Mouse (Mus musculus) adrenal gland, adult 18-20 months (tissue): ENCODE data around the gene Gm10490. TPM values are rescaled to one million over a fixed set of nuclear protein-coding genes. Genes with fewer than 3 reads are reported as not detected.
"Not testable (repeated sequence)": the region's sequence is repeated elsewhere in the genome, so short reads cannot be mapped to it uniquely, and the experiment has no call there.

Experiments
- DNase-seq, 2 experiments: peaks; one replicate each; pipeline ENCODE4 v3.0.0; 2021 to 2022; ENCODE audit warnings: low spot score in 2 of 2
- long read RNA-seq, 2 experiments: library from polyadenylated mRNA; stranded (forward); transcript quantifications; one replicate each; pipeline ENCODE4 v2.0.0; 2021
- total RNA-seq, 2 experiments: library from RNA; stranded (reverse); gene quantifications; 1 replicate in 1 of 2; 2 replicates in 1 of 2; pipeline ENCODE4 v1.2.3; 2021

Gene Gm10490
- total RNA-seq = not detected
- long read RNA-seq, experiment 1 = 0 reads
- long read RNA-seq, experiment 2 = 0 reads

DNA sequence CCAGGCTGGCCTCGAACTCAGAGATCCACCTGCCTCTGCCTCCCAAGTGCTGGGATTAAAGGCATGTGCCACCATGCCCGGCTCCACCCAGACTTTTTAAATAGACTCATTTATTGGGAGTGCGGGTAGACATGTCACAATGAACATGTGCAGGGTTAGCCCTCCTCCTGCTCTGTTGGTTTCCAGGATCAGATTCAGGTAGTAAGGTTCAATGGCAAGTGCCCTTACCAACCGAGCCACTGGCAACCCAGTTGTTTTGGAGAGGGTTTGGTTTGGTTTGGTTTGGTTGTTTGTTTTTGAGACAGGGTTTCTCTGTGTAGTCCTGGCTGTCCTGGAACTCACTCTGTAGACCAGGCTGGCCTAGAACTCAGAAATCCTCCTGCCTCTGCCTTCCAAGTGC is at the start of gene Gm10490:
Gene Gm10490, plus strand, starts transcription at position 301 of the 400 bp plus-strand sequence.
- not testable (repeated sequence) for DNase-seq

DNA sequence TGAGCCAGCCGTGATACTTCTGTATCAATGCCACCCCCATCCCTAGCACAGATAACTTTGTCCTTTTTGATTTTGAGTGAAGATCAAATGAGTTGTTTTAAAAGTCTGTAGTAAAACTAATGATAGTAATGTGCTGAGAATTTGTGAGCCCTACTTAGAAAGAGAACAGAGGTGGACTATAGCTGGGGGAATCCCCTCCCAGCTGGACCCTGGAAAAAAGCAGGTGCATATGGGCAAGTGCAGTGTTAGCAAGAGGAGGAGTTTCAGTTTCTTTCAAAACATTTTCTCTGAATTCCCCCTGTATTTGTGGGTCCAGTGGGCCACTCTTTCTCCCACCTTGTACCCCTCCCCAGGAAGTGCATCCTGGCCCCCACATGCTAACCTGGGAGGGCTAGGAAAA is 46.2 kb upstream of the Gm10490 start:
- DNase-seq = no peak

DNA sequence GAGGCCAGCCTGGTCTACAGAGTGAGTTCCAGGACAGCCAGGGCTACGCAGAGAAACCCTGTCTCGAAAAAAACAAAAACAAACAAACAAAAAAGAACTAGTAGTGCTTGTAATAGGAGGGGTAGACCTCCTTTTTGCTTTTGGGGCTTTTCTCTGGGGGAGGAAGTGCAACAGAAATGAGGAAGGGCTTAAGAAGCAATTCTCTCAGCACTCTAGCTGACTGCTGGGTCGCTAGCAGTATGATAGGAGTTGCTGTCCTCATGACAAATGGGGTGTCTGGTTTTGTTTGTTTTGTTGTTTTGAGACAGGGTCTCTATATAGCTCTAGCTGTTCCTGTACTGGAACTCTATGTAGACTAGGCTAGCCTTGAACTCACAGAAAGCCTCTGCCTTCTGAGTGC is 44.8 kb upstream of the Gm10490 start:
- DNase-seq = no peak

DNA sequence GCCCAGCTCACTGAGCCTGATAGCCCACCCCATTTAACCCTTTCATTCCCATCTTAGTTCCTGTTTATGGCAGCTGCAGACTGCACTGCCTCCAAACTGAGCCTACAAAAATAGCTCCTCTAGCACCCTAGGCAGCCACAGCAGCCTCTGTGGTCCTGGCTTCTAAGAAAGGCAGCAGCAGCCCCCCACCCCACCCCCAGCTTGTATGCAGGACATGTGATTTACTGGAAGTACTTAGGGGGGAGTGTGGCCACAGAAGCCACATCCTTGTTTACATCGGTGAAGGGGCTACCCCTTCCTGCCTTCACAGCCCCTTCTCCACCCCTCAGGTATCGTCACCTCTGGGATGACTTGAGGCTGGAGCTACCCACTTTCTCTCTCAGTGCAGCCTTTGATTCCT is 44.0 kb upstream of the Gm10490 start:
- DNase-seq = no peak

DNA sequence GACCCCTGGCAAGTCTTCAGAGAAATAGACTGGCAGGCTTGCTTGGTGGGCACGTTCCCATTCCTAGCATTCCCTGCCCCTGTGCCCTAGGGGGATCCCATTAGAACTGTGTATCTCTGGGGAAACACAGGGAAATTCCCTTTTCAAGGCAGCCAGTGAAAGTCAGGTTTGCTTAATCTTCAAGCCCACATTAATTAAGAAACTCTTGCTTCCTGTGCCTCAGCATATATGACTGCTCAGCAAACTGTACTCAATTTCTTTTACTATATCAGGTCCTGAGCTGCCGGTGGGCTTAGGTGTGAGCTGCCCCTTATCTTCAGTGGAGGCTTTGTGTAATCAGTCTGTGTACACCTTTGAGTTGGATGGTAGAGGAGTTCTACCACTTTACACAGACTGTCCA is 43.6 kb upstream of the Gm10490 start:
- no peak for DNase-seq

DNA sequence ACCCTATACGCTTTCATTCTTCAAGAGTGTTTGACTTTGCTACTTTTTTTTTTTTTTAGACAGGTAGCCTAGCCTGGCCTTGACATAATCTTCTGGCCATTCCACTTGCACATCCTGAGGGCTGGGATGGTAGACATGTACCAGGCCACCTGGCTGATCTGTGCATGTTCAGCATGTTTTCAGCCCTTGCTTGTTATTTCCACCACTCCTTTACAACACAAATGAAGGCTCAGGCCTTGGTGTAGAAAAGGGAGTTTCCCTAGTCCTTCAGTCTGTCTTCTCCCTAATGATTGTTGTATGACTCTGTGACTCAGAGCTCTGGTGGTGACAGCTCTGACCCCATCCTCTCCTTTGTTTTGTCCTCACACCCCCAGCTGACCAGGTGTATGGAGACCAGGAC is 42.2 kb upstream of the Gm10490 start:
- no peak for DNase-seq

DNA sequence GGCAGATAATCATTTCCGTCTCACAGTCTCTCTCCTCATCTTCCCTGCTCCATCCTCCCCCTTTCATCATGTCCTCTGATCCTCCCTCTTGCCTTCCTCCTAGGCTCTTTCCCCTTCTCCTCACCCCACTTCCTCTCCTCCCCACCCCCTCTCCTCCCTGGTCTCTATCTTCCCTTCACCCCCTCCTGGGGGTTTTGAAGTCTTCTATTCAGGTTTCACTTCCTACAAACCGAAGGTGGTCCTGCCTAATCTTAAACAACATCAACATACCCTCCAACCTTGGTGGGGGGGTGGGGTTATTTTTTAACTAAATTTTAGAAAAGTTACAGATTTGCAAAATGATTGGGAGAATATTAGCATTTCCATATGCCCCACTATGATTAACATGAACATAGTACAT is 40.8 kb upstream of the Gm10490 start:
- no peak for DNase-seq

DNA sequence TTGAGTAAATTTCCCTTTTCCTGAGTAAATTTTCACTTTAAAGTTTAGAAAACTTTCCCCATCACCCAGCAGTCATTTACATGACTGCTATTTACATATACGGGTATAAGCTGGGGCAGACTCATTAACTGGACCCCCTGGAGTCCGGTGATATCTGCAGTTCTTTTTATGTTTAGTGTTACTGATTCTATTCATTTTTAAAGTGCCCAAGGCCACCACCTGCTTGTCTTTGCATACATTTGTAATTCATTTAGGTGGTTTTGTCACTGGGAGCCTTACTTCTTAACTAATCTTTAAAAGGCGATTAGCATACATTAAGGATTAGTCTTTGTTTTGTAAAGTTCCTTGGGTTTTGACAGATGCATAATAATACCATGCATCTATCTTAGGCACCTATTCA is 39.5 kb upstream of the Gm10490 start:
- no peak for DNase-seq

DNA sequence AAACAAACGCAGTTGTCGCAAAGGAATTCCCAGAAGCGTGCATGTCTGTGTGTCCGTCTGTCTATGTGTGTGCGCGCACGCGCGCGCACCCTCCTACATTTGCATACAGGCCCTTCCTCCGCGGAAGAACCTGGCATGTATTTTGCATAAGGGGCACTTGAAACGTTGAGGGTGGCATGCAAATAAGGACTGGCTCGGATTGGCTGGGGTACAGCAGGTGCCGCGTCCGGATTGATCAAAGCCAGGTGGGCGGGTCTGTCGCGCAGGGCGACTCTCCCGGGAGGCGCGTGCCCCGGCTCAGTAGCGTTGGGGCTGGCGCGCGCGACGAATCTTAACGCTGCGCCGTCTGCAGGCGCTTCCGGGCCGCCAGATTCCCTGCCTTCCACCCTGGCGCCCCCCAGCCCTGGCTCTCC is 31.3 kb upstream of the Gm10490 start, which contains the start of gene Pim2:
Gene Pim2, plus strand, starts transcription at position 256 of the 413 bp plus-strand sequence.
- peak; percentile 63 to 71 for DNase-seq

DNA sequence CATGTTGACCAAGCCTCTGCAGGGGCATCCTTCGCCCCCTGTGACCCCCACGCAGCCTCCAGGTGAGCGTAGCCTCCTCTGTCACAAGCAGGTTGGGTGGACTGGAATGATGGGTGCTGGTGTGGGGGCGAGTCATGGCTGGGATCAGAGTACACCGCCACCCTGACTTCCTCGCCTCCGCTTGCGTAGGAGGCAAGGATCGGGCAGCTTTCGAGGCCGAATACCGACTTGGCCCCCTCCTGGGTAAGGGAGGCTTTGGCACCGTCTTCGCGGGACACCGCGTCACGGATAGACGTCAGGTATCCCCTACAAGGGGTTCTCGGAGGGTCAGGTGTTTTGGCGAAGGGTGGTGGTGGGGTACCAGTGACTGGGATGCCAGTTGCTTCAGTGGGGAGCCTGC is 30.8 kb upstream of the Gm10490 start:
- DNase-seq = peak in 1 of 2 experiments; percentile 17

DNA sequence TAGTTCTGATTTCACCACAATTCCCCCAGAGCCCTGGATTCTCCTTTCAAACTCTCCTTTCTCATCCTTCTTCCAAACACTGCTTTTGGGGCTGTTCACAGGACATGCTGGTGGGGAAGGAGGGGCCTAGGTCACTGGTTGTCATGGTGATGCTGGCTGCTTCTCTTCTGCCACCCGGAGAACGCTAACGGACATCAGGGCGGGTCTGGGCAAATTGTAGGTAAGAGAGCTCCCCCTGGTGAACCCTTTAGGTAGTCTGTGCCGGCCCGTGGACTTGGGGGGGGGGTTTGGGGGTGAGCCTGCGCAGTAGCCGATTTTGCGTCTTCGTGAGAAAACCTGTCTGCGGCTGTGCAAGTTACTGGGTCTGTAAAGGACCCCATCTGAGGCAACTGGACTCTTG is 29.5 kb upstream of the Gm10490 start:
- peak in 1 of 2 experiments; percentile 32 for DNase-seq

DNA sequence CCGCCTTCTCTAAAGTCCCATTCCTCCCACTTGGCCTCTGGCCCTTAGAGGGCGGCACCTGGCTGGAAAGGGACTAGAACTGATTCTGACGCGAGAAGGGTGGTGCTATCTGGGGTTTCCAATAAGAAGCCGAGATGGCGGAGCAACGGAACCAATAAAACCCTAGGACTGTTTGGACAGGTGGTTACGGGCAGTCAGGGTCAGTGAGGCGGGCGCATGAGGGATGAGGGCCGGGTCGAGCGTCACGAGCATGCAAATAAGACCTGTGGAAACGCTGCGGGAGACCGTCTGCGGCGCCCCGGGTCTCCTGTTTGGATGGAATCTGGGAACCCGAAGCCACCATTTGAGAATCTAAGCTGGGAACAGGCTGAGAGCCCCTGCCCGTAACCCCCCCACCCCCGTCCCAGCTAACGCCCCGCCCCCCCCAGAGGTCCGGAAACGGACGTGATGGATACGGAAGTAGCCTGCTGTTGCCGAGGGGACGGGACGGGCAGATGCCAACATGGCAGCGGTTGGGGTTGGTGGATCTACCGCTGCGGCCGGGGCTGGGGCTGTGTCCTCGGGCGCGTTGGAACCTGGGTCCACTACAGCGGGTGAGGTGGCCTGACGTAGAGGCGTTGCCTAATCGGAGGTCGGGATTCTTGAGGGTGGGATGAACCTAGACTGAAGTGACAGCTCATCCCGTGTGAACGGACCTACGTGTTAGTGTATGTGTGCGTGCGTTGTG is 25.3 kb upstream of the Gm10490 start, which contains the start of gene Slc35a2:
Gene Slc35a2, plus strand, starts transcription at position 188 of the 727 bp plus-strand sequence.
- peak; percentile 59 to 68 for DNase-seq

DNA sequence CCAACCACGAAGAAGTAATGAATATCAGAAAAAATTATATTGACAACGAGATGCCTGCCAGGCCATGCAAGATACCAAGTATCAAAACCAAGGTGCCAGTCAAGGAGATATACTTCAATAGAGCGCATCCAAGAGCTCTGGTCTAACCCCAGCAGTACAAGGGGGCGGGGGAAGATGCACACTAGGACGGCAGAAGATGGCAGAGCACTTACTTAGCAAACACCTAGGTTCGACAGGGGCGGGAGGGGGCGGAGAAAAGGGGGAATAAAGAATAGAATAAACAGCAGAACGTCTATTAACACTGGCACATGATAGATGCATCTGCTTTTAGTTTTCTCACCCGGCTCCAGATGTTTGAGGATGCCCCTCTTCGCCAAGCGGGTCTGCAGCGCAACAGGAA is 11.1 kb upstream of the Gm10490 start:
- DNase-seq = no peak

DNA sequence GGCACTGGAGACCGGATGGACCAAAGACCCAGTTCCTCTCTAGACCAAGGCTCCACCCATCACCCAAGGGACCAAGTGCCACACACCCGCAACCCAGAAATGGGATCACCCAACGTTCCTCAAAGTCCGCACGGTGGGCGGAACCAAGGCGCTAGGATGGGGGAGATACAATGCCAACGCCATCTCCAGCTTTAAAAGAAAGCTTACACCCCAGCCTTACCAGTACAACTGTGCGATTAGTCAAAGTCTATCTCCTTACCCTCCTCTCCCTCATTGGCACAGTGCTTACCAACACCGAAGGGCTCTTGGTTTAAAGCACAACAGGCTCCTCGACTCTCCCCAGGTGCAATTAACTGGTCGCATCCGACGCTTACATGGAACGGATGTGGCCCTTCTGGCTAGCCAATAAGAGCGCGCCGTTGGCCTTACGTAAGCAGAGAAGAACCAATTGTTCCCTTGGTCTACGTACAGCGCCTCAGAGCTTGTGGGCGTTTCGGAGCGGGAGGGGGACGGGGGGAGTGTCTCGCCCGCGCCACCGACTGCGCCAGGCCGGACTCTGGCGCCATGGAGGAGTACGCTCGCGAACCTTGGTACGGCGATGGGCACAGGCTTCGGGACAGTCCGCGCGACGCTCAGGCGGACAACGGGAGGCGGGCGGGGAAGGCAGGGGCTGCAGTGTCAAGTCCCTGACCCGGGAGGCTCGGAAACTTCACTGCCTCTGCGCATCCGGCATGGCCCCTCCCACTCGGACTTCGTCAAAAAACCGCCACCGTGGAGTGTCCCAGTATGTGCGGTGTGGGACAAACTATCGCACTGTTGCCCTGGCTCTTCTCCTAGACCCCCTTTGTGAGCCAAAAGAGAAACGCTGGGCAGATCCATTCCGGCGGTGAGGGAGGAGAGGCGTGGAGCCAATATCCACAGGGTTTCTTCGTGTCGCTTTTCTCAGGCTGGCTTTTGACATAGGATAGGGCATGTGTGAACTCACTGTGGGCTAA is 10.2 kb upstream of the Gm10490 start, which contains the start of the genes Pqbp1 and Timm17b:
Gene Pqbp1, minus strand, starts transcription at position 390 of the 995 bp plus-strand sequence.
Gene Timm17b, plus strand, starts transcription at position 478 of the 995 bp plus-strand sequence.
- DNase-seq = peak; percentile 67 to 68

DNA sequence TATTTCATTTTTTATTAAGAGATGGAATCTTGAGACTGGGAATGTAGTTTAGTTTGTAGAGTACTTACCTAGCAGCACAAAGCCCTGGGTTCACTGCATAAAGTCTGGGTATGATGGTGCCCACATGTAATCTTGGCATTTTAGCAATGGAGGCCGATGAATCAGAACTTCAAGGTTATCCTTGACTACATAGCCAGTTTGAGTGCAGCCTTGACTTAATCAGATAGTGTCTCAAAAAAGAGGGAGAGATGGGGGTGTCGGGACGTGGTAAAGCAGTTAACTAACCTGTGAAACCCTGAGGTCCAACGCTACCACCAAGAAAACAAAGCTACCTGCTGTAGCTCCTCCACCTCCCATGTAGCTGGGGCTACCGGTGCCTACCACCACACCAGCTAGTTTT is 4.9 kb upstream of the Gm10490 start:
- DNase-seq = no peak

DNA sequence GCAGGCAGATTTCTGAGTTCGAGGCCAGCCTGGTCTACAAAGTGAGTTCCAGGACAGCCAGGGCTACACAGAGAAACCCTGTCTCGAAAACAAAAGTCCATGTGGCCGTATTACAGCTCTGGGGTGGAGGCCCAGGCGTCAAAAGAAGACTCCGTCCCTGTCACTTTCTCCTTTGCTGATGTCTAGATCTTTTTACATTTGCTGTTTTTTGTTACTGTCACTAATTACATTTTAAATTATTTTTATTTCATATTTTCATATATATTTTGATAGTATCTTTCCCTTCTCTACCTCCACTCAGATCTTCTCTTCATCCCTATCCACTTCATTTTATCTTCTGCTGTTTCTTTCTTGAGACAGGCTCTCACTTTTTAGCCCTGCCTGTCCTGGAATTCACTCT is 1.6 kb upstream of the Gm10490 start, which contains the start of gene Gm10491:
Gene Gm10491, minus strand, starts transcription at position 101 of the 400 bp plus-strand sequence.
- DNase-seq = no peak

DNA sequence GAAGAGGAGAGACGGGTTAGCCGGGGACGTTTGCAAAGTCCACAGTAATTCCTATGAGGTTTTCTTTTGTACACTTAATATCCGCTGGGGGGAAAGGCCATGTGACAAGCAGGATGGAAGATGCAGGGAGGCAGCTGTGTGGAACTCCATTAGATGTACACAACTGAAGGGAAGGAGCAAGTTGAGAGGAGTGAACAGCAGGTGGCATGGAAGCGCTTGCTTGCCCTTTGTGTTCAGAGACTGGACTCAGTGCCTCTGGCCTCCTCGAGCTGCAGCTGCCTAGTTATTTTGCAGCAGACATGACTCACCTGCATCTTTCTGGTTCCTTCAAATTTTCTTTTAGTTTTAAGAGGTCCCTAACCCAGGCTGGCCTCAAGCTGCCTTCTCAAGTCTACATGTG is 1.1 kb downstream of the Gm10490 start:
- no peak for DNase-seq

DNA sequence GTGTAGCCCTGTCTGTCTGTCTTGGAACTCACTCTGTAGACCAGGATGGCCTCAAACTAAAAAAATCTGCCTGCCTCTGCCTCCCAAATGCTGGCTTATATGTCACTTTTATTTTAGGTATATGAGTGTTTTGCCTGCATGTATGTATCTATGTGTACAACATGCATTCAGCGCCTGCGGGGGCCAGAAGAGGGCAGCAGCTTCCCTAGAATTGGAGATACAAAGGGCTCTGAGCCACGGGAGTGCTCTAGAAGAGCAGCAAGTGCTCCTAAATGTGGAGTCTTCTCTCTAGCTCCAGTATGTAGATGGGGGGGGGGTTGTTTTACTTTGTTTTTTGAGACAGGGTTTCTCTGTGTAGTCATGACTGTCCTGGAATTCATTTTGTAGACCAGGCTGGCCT is 6.3 kb downstream of the Gm10490 start:
- not testable (repeated sequence) for DNase-seq

DNA sequence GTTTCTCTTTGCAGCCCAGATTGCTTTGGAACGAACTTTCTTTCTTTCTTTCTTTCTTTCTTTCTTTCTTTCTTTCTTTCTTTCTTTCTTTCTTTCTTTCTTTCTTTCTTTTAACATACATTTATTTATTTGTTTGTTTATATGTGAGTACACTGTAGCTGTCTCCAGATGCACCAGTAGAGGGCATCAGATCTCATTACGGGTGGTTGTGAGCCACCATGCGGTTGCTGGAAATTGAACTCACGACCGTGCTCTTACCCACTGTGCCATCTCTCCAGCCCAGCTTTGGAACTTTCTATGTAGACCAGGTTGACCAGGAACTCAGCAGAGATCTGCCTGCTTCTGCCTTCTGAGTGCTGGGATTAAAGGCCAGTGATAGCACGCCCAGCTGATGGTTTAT is 8.6 kb downstream of the Gm10490 start:
- not testable (repeated sequence) for DNase-seq

DNA sequence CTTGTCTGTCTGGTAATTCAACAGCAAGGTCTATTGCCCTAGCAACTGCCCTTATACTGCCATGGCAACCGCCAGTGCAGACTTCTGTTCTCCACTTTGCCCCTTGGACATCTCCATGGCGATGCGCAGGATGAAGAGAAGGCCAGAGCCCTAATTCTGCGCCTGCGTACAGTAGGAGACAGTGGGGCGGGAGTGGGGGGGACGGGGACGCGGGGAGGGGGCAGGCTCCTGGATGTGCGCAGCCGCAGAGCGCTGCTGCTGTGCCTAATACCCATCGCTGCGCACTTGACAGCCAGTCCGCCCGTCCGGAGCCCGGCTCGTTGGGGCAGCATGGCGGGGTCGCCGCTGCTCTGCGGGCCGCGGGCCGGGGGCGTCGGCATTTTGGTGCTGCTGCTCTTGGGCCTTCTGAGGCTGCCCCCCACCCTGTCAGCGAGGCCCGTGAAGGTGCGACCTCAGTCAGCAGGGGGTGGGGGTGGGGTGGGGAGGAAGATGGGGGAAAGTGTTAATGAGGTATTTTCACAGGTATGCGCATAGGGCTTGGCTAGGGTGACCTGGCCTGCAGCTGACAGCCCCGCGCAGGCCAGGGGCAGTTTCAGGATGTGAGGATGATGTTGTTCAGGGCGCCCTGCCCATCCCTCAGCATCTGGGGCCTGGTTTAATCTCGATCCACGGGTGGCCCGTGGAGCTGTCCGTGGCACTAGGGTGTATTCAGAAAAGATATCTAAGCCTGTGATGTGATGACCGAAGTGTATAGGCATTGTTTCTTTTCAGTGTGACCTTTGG is 10.4 kb downstream of the Gm10490 start, which contains the start of gene Pcsk1n:
Gene Pcsk1n, plus strand, starts transcription at position 222 of the 783 bp plus-strand sequence.
- DNase-seq = no peak

DNA sequence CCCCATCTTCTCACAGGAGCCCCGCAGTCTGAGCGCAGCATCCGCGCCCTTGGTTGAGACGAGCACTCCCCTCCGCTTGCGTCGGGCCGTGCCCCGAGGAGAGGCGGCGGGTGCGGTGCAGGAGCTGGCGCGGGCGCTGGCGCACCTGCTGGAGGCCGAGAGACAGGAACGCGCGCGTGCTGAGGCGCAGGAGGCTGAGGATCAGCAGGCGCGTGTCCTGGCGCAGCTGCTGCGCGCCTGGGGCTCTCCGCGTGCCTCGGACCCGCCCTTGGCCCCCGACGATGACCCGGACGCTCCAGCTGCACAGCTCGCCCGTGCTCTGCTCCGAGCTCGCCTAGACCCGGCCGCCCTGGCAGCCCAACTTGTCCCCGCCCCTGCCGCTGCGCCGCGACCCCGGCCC is 12.7 kb downstream of the Gm10490 start:
- DNase-seq = no peak
